ENCODE assay signal across 8 mouse cellular contexts in the genomic region with DNA sequence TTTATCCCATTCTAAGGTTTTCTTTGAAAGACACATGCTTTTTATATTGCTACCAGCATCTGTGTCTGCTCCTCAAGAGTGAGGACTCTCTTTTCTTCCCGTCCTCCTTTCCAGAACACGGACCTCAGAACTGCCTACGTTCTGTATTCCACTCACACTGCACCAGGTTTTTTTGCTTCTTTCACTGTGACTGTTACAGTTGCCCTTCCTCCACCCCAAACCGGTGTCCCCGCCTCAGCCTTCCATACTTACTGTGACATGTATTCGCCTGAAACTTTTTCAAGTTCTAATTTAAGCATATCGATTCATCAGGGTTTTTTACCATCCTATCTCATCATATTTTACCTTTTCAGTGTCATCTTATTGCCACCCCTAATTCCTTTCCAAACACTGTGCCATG. TPM values are rescaled to one million over a fixed set of nuclear protein-coding genes. Genes with fewer than 3 reads are reported as not detected.
DNase-seq lines count a peak whose midpoint lies in the region; ATAC-seq and TF ChIP-seq lines count a peak whose summit lies in the region.

No protein-coding gene starts in this region.

- peak overlapping the region; percentile 70 for H3K4me2 ChIP-seq in embryonic facial prominence, embryonic 13.5 days
- peak overlapping the region; percentile 70 for H3K4me2 ChIP-seq in limb, embryonic 13.5 days (replicated peaks)
- H3K4me2 ChIP-seq in midbrain, embryonic 16.5 days (ENCODE audit: low read length) = peak overlapping the region; percentile 91

- no peaks in the 10 kb centered on the region for H3K9me3 ChIP-seq in MEL (replicated peaks; ENCODE audit: insufficient read depth, low read length)
- no peaks in the 10 kb centered on the region for H3K9me3 ChIP-seq in embryonic facial prominence, embryonic 13.5 days
- H3K9me3 ChIP-seq in hindbrain, embryonic 10.5 days = no peaks in the 10 kb centered on the region
- no peaks in the 10 kb centered on the region for H3K9me3 ChIP-seq in limb, embryonic 13.5 days
- H3K9me3 ChIP-seq in midbrain, embryonic 16.5 days (replicated peaks; ENCODE audit: control insufficient read depth, low read length, poor library complexity, severe bottlenecking) = no peaks in the 10 kb centered on the region

- no peak for TF ChIP-seq CTCF in MEL (IDR thresholded peaks at IDR 0.05 in 2 of 3, conservative IDR thresholded peaks at IDR 0.05 in 1 of 3; ENCODE audit: control insufficient read depth in 1 of 3, insufficient read depth in 1 of 3, low read depth in 2 of 3, low read length in 3 of 3, poor library complexity in 1 of 3, severe bottlenecking in 1 of 3)

- peaks cover 64% of the 10 kb centered on the region for H3K79me2 ChIP-seq in MEL (ENCODE audit: control insufficient read depth, insufficient read depth, low read length, poor library complexity)

- H3K27ac ChIP-seq in MEL (ENCODE audit: control insufficient read depth, low read depth, low read length) = peak overlapping the region; percentile 80
- H3K27ac ChIP-seq in embryonic facial prominence, embryonic 13.5 days = peak overlapping the region; percentile 96
- peak overlapping the region; percentile 98 for H3K27ac ChIP-seq in hindbrain, embryonic 10.5 days
- peak overlapping the region; percentile 97 for H3K27ac ChIP-seq in limb, embryonic 13.5 days
- peak overlapping the region; percentile 97 for H3K27ac ChIP-seq in midbrain, embryonic 16.5 days (ENCODE audit: low read length)

- WGBS in embryonic facial prominence, embryonic 13.5 days = 8% methylated on average over 7 of the region's 7 CpGs
- WGBS in hindbrain, embryonic 10.5 days = 20% methylated on average over 7 of the region's 7 CpGs
- WGBS in limb, embryonic 13.5 days = 11% methylated on average over 7 of the region's 7 CpGs
- WGBS in midbrain, embryonic 16.5 days = 17% methylated on average over 7 of the region's 7 CpGs

- peak overlapping the region; percentile 91 to 97 for H3K4me3 ChIP-seq in MEL (ENCODE audit: control insufficient read depth in 1 of 2, insufficient read depth in 1 of 2, low read depth in 2 of 2, low read length in 2 of 2)
- peak overlapping the region; percentile 92 for H3K4me3 ChIP-seq in embryonic facial prominence, embryonic 13.5 days
- peak overlapping the region; percentile 95 for H3K4me3 ChIP-seq in hindbrain, embryonic 10.5 days
- peak overlapping the region; percentile 90 for H3K4me3 ChIP-seq in limb, embryonic 13.5 days
- peak overlapping the region; percentile 84 for H3K4me3 ChIP-seq in midbrain, embryonic 16.5 days (ENCODE audit: low read depth, low read length)

- no peak for ATAC-seq in embryonic facial prominence, embryonic 13.5 days (ENCODE audit: insufficient number of reproducible peaks, insufficient read depth, low FRiP score, low TSS enrichment, low read depth)
- no peak for ATAC-seq in limb, embryonic 13.5 days (ENCODE audit: low FRiP score, low read depth)
- no peak for ATAC-seq in midbrain, embryonic 16.5 days

- no peak for TF ChIP-seq EP300 in MEL (IDR thresholded peaks at IDR 0.05; ENCODE audit: low read depth in 1 of 2, low read length in 2 of 2)

- H3K36me3 ChIP-seq in MEL (ENCODE audit: control insufficient read depth in 1 of 2, insufficient read depth in 2 of 2, low read length in 2 of 2) = peaks cover 2 to 40% of the 10 kb centered on the region in 2 experiments; a peak in 3 of 4 replicates
- H3K36me3 ChIP-seq in embryonic facial prominence, embryonic 13.5 days = 0 out of 2 replicates have a peak, but pooled peaks cover 5% of the 10 kb centered on the region
- 0 out of 2 replicates have a peak, but pooled peaks cover 13% of the 10 kb centered on the region for H3K36me3 ChIP-seq in hindbrain, embryonic 10.5 days
- no peaks in the 10 kb centered on the region for H3K36me3 ChIP-seq in limb, embryonic 13.5 days
- H3K36me3 ChIP-seq in midbrain, embryonic 16.5 days (ENCODE audit: control insufficient read depth, insufficient read depth, low read length) = no peaks in the 10 kb centered on the region

- no peaks in the 10 kb centered on the region for H3K27me3 ChIP-seq in MEL (ENCODE audit: control insufficient read depth in 1 of 2, insufficient read depth in 2 of 2, low read length in 2 of 2)
- no peaks in the 10 kb centered on the region for H3K27me3 ChIP-seq in embryonic facial prominence, embryonic 13.5 days
- no peaks in the 10 kb centered on the region for H3K27me3 ChIP-seq in hindbrain, embryonic 10.5 days (ENCODE audit: insufficient read depth, poor library complexity, severe bottlenecking)
- H3K27me3 ChIP-seq in limb, embryonic 13.5 days = no peaks in the 10 kb centered on the region
- H3K27me3 ChIP-seq in midbrain, embryonic 16.5 days (ENCODE audit: control insufficient read depth, insufficient read depth, low read depth, low read length) = no peaks in the 10 kb centered on the region

- H3K4me1 ChIP-seq in MEL (ENCODE audit: control insufficient read depth in 1 of 2, insufficient read depth in 2 of 2, low read length in 2 of 2) = peaks cover 10 to 14% of the 10 kb centered on the region in 2 experiments
- peaks cover 30% of the 10 kb centered on the region for H3K4me1 ChIP-seq in embryonic facial prominence, embryonic 13.5 days
- H3K4me1 ChIP-seq in hindbrain, embryonic 10.5 days (replicated peaks) = peaks cover 41% of the 10 kb centered on the region
- peaks cover 32% of the 10 kb centered on the region for H3K4me1 ChIP-seq in limb, embryonic 13.5 days
- H3K4me1 ChIP-seq in midbrain, embryonic 16.5 days (ENCODE audit: control insufficient read depth, insufficient read depth, low read length) = peaks cover 38% of the 10 kb centered on the region

- no peak for TF ChIP-seq RAD21 in MEL (IDR thresholded peaks at IDR 0.05; ENCODE audit: low read depth, low read length)

- no peak for TF ChIP-seq POLR2A in MEL (IDR thresholded peaks at IDR 0.05; ENCODE audit: control insufficient read depth in 1 of 2, insufficient read depth in 1 of 2, low read depth in 1 of 2, low read length in 2 of 2, poor library complexity in 1 of 2)

- peak overlapping the region; percentile 95 for H3K9ac ChIP-seq in MEL (ENCODE audit: control insufficient read depth, low read depth, low read length, poor library complexity, severe bottlenecking)
- H3K9ac ChIP-seq in embryonic facial prominence, embryonic 13.5 days = peak overlapping the region; percentile 96
- peak overlapping the region; percentile 91 for H3K9ac ChIP-seq in limb, embryonic 13.5 days
- peak overlapping the region; percentile 92 for H3K9ac ChIP-seq in midbrain, embryonic 16.5 days (ENCODE audit: low read depth, low read length)

- DNase-seq in frontal cortex, adult 2 months (ENCODE audit: extremely low spot score in 1 of 2, low spot score in 1 of 2) = peak; percentile 42 to 66
- no peak for DNase-seq in frontal cortex, postnatal 14 days (ENCODE audit: low spot score in 2 of 2)
- DNase-seq in MEL (ENCODE audit: low read depth, low spot score) = peak; percentile 66
- DNase-seq in hindbrain, embryonic 10.5 days (ENCODE audit: low spot score) = no peak
- no peak for DNase-seq in Muller cell, postnatal 12 days (ENCODE audit: inconsistent ontology term)

TF ChIP-seq in MEL, 35 proteins besides CTCF, POLR2A, EP300 and RAD21 (continues in another document):
- TF ChIP-seq KAT2A (conservative IDR thresholded peaks at IDR 0.05; ENCODE audit: low read depth, low read length) (no peak), POLR2AphosphoS2 (IDR thresholded peaks at IDR 0.05; ENCODE audit: low read length) (no peak), UBTF (IDR thresholded peaks at IDR 0.05; ENCODE audit: borderline replicate concordance, insufficient read depth, low read depth, low read length) (no peak), RCOR1 (IDR thresholded peaks at IDR 0.05; ENCODE audit: low read depth, low read length) (no peak), ETS1 (IDR thresholded peaks at IDR 0.05; ENCODE audit: low read depth, low read length) (no peak), CHD2 (IDR thresholded peaks at IDR 0.05; ENCODE audit: low read length) (no peak), MYB (IDR thresholded peaks at IDR 0.05; ENCODE audit: low read depth, low read length) (no peak), BHLHE40 (IDR thresholded peaks at IDR 0.05; ENCODE audit: borderline replicate concordance, low read depth, low read length) (no peak), USF1 (IDR thresholded peaks at IDR 0.05; ENCODE audit: low read depth, low read length) (no peak), MAX (IDR thresholded peaks at IDR 0.05; ENCODE audit: low read length) (0 out of 2 replicates have a peak, but pooled peaks have one; percentile 6), NELFE (IDR thresholded peaks at IDR 0.05; ENCODE audit: low read depth, low read length) (no peak), CHD1 (IDR thresholded peaks at IDR 0.05; ENCODE audit: low read depth, low read length) (0 out of 2 replicates have a peak, but pooled peaks have one; percentile 48), TCF12 (IDR thresholded peaks at IDR 0.05; ENCODE audit: low read depth, low read length) (no peak), TBP (IDR thresholded peaks at IDR 0.05; ENCODE audit: low read depth, low read length) (no peak), MAZ (IDR thresholded peaks at IDR 0.05; ENCODE audit: low read depth, low read length) (no peak), ZNF384 (IDR thresholded peaks at IDR 0.05; ENCODE audit: low read depth, low read length) (no peak), GATA1 (IDR thresholded peaks at IDR 0.05; ENCODE audit: low read depth, low read length) (no peak)

RNA-seq across cellular contexts. Expression of gene Ints13, which starts 1.0 kb away (rescaled TPM):
- 83.2 and 87.5 TPM in 2 replicates for polyA plus RNA-seq in frontal cortex, adult 2 months (2012; rRNA removed)
- 65.0 and 70.2 TPM in 2 replicates for total RNA-seq in MEL (2012; rRNA removed)
- polyA plus RNA-seq in MEL (2012; ENCODE audit: insufficient read depth in 1 of 2, insufficient read length in 2 of 2, low read depth in 1 of 2, low replicate concordance in 2 of 2, missing spikeins in 1 of 2) = 10 to 100 TPM in 1 of 2 experiments, not detected in 1; 63.5 TPM
- 75.7 and 77.0 TPM in 2 replicates for polyA plus RNA-seq in embryonic facial prominence, embryonic 13.5 days (2015; fragmentation: Nextera tagmentation; extraction: Ambion mirVana)
- 71.8 and 86.4 TPM in 2 replicates for polyA plus RNA-seq in hindbrain, embryonic 10.5 days (2016; fragmentation: Nextera tagmentation; extraction: Ambion mirVana)
- 69.8 and 78.4 TPM in 2 replicates for polyA plus RNA-seq in limb, embryonic 13.5 days (2015; fragmentation: Nextera tagmentation; extraction: Ambion mirVana)
- polyA plus RNA-seq in midbrain, embryonic 16.5 days (2015; fragmentation: Nextera tagmentation; extraction: Ambion mirVana) = 40.3 and 53.9 TPM in 2 replicates

RNA-seq across cellular contexts. Expression of gene Fgfr1op2, which starts 1.6 kb away (rescaled TPM):
- polyA plus RNA-seq in frontal cortex, adult 2 months (2012; rRNA removed) = 74.8 and 75.5 TPM in 2 replicates
- 61.7 and 70.4 TPM in 2 replicates for total RNA-seq in MEL (2012; rRNA removed)
- polyA plus RNA-seq in MEL (2012; ENCODE audit: insufficient read depth in 1 of 2, insufficient read length in 2 of 2, low read depth in 1 of 2, low replicate concordance in 2 of 2, missing spikeins in 1 of 2) = 10 to 100 TPM in 1 of 2 experiments, not detected in 1; 93.6 TPM
- polyA plus RNA-seq in embryonic facial prominence, embryonic 13.5 days (2015; fragmentation: Nextera tagmentation; extraction: Ambion mirVana) = 94.1 and 108 TPM in 2 replicates
- polyA plus RNA-seq in hindbrain, embryonic 10.5 days (2016; fragmentation: Nextera tagmentation; extraction: Ambion mirVana) = 68.2 and 78.5 TPM in 2 replicates
- 93.5 and 100 TPM in 2 replicates for polyA plus RNA-seq in limb, embryonic 13.5 days (2015; fragmentation: Nextera tagmentation; extraction: Ambion mirVana)
- polyA plus RNA-seq in midbrain, embryonic 16.5 days (2015; fragmentation: Nextera tagmentation; extraction: Ambion mirVana) = 37.9 and 39.6 TPM in 2 replicates

Comparison
In these comparisons a context has a peak if more than half of its experiments do, and no peak if none do; other contexts are left out.
1. DNase-seq: peak in frontal cortex, adult 2 months (2 of 2) and MEL (single experiment); none in frontal cortex, postnatal 14 days (0 of 2), hindbrain, embryonic 10.5 days (single experiment) and Muller cell, postnatal 12 days (single experiment).
2. Peak in every context shown above with its lines, with median percentiles within 50 percentile points of each other: H3K27ac ChIP-seq, H3K4me3 ChIP-seq, H3K9ac ChIP-seq and H3K4me2 ChIP-seq.